Mouse (Mus musculus): ENCODE data around the gene Wdr90. TPM values are rescaled to one million over a fixed set of nuclear protein-coding genes. Genes with fewer than 3 reads are reported as not detected.

Gene Wdr90
- polyA plus RNA-seq, 1 experiment from 2014 or later: 13.1 TPM

GRCm38 (mm10) chr17:25842509-25842908 is 18.8 kb downstream of the Wdr90 start:
- Histone ChIP-seq H3K36me3 (ENCODE audit: control insufficient read depth, insufficient read depth, low read length) (peaks cover 40% of the 10 kb centered on the region), H3K9me3 (ENCODE audit: control insufficient read depth, low read length) (no peaks in the 10 kb centered on the region), H3K27me3 (replicated peaks; ENCODE audit: control insufficient read depth, insufficient read depth, low read length) (no peaks in the 10 kb centered on the region), H3K4me2 (ENCODE audit: low read length) (no peak overlapping the region), H3K4me1 (ENCODE audit: control insufficient read depth, insufficient read depth, low read depth, low read length) (peaks cover 23% of the 10 kb centered on the region), H3K4me3 (ENCODE audit: low read length) (no peak overlapping the region), H3K27ac (ENCODE audit: low read depth, low read length) (no peak overlapping the region), H3K9ac (ENCODE audit: low read depth, low read length) (no peak overlapping the region)
- 80% methylated on average over 3 of the region's 3 CpGs for WGBS
- ATAC-seq: no peak

- Histone ChIP-seq H3K36me3 (ENCODE audit: control insufficient read depth, insufficient read depth, low read length) (peaks cover 40% of the 10 kb centered on the region), H3K9ac (ENCODE audit: low read depth, low read length) (no peak within 1 kb of the TSS; the same call in 1 of the 2 replicates)
- WGBS: 96% methylated on average over 22 of the region's 22 CpGs
Measured at GRCm38 (mm10) chr17:25841117-25841880, 20.0 kb downstream of the Wdr90 start, which contains the start of gene Gm20683. TSS of gene Gm20683 (minus strand) at chr17:25841763.

GRCm38 (mm10) chr17:25840519-25840918 is 20.8 kb downstream of the Wdr90 start:
- no peak for ATAC-seq
- peaks cover 38% of the 10 kb centered on the region for H3K36me3 ChIP-seq (ENCODE audit: control insufficient read depth, insufficient read depth, low read length)
- H3K4me2 ChIP-seq (ENCODE audit: low read length): no peak overlapping the region
- H3K9ac ChIP-seq (ENCODE audit: low read depth, low read length): no peak overlapping the region
- H3K27me3 ChIP-seq (replicated peaks; ENCODE audit: control insufficient read depth, insufficient read depth, low read length): no peaks in the 10 kb centered on the region
- H3K27ac ChIP-seq (ENCODE audit: low read depth, low read length): no peak overlapping the region
- H3K4me3 ChIP-seq (ENCODE audit: low read length): no peak overlapping the region
- H3K4me1 ChIP-seq (ENCODE audit: control insufficient read depth, insufficient read depth, low read depth, low read length): peaks cover 42% of the 10 kb centered on the region
- 98% methylated on average over 6 of the region's 6 CpGs for WGBS
- no peaks in the 10 kb centered on the region for H3K9me3 ChIP-seq (ENCODE audit: control insufficient read depth, low read length)

More at GRCm38 (mm10) chr17:25841117-25841880, 20.0 kb downstream of the Wdr90 start, which contains the start of gene Gm20683:
- peaks cover 34% of the 10 kb centered on the region for H3K4me1 ChIP-seq (ENCODE audit: control insufficient read depth, insufficient read depth, low read depth, low read length)
- H3K9me3 ChIP-seq (ENCODE audit: control insufficient read depth, low read length): no peaks in the 10 kb centered on the region
- no peak within 1 kb of the TSS for H3K4me2 ChIP-seq (ENCODE audit: low read length)
- no peak within 1 kb of the TSS for H3K27ac ChIP-seq (ENCODE audit: low read depth, low read length)
- no peak for ATAC-seq
- H3K4me3 ChIP-seq (ENCODE audit: low read length): no peak within 1 kb of the TSS
- no peaks in the 10 kb centered on the region for H3K27me3 ChIP-seq (replicated peaks; ENCODE audit: control insufficient read depth, insufficient read depth, low read length)

- ATAC-seq: no peak
- no peak overlapping the region for H3K9ac ChIP-seq (ENCODE audit: low read depth, low read length)
- peaks cover 46% of the 10 kb centered on the region for H3K4me1 ChIP-seq (ENCODE audit: control insufficient read depth, insufficient read depth, low read depth, low read length)
- H3K4me3 ChIP-seq (ENCODE audit: low read length): no peak overlapping the region
- no peak overlapping the region for H3K4me2 ChIP-seq (ENCODE audit: low read length)
- peaks cover 40% of the 10 kb centered on the region for H3K36me3 ChIP-seq (ENCODE audit: control insufficient read depth, insufficient read depth, low read length)
- no peak overlapping the region for H3K27ac ChIP-seq (ENCODE audit: low read depth, low read length)
- WGBS: 84% methylated on average over 14 of the region's 14 CpGs
- no peaks in the 10 kb centered on the region for H3K27me3 ChIP-seq (replicated peaks; ENCODE audit: control insufficient read depth, insufficient read depth, low read length)
- H3K9me3 ChIP-seq (ENCODE audit: control insufficient read depth, low read length): no peaks in the 10 kb centered on the region
Measured at GRCm38 (mm10) chr17:25839455-25840235, 21.7 kb downstream of the Wdr90 start.

- 85% methylated on average over 4 of the region's 4 CpGs for WGBS
- no peaks in the 10 kb centered on the region for H3K9me3 ChIP-seq (ENCODE audit: control insufficient read depth, low read length)
- ATAC-seq: no peak
- H3K27me3 ChIP-seq (replicated peaks; ENCODE audit: control insufficient read depth, insufficient read depth, low read length): no peaks in the 10 kb centered on the region
- H3K27ac ChIP-seq (ENCODE audit: low read depth, low read length): no peak overlapping the region
- peaks cover 40% of the 10 kb centered on the region for H3K36me3 ChIP-seq (ENCODE audit: control insufficient read depth, insufficient read depth, low read length)
- H3K4me1 ChIP-seq (ENCODE audit: control insufficient read depth, insufficient read depth, low read depth, low read length): peaks cover 52% of the 10 kb centered on the region
- H3K4me2 ChIP-seq (ENCODE audit: low read length): no peak overlapping the region
- no peak overlapping the region for H3K9ac ChIP-seq (ENCODE audit: low read depth, low read length)
- H3K4me3 ChIP-seq (ENCODE audit: low read length): no peak overlapping the region
Measured at GRCm38 (mm10) chr17:25838904-25839303, 22.4 kb downstream of the Wdr90 start.

- H3K27me3 ChIP-seq (replicated peaks; ENCODE audit: control insufficient read depth, insufficient read depth, low read length): no peaks in the 10 kb centered on the region
- H3K4me3 ChIP-seq (ENCODE audit: low read length): no peak overlapping the region
- peak overlapping the region; percentile 92 for H3K9ac ChIP-seq (ENCODE audit: low read depth, low read length)
- no peaks in the 10 kb centered on the region for H3K9me3 ChIP-seq (ENCODE audit: control insufficient read depth, low read length)
- ATAC-seq: no peak
- H3K4me2 ChIP-seq (ENCODE audit: low read length): peak overlapping the region; percentile 85
- WGBS: 7% methylated on average over 3 of the region's 3 CpGs
- peaks cover 40% of the 10 kb centered on the region for H3K36me3 ChIP-seq (ENCODE audit: control insufficient read depth, insufficient read depth, low read length)
- peak overlapping the region; percentile 93 for H3K27ac ChIP-seq (ENCODE audit: low read depth, low read length)
- peaks cover 46% of the 10 kb centered on the region for H3K4me1 ChIP-seq (ENCODE audit: control insufficient read depth, insufficient read depth, low read depth, low read length)
Measured at GRCm38 (mm10) chr17:25837533-25837932, 23.8 kb downstream of the Wdr90 start.

- peak; percentile 52 for ATAC-seq
- Histone ChIP-seq H3K4me3 (ENCODE audit: low read length) (peak within 1 kb of the TSS; percentile 55), H3K9me3 (ENCODE audit: control insufficient read depth, low read length) (no peaks in the 10 kb centered on the region), H3K4me1 (ENCODE audit: control insufficient read depth, insufficient read depth, low read depth, low read length) (peaks cover 47% of the 10 kb centered on the region), H3K36me3 (ENCODE audit: control insufficient read depth, insufficient read depth, low read length) (peaks cover 35% of the 10 kb centered on the region), H3K27ac (ENCODE audit: low read depth, low read length) (peak within 1 kb of the TSS; percentile 93), H3K27me3 (replicated peaks; ENCODE audit: control insufficient read depth, insufficient read depth, low read length) (no peaks in the 10 kb centered on the region), H3K9ac (ENCODE audit: low read depth, low read length) (peak within 1 kb of the TSS; percentile 92), H3K4me2 (ENCODE audit: low read length) (peak within 1 kb of the TSS; percentile 85)
- WGBS: under 1% methylated on average over 29 of the region's 29 CpGs
Measured at GRCm38 (mm10) chr17:25837076-25837410, 24.3 kb downstream of the Wdr90 start, which contains the start of gene Rhbdl1. TSS of gene Rhbdl1 (minus strand) at chr17:25837295.

- peak overlapping the region; percentile 85 for H3K4me2 ChIP-seq (ENCODE audit: low read length)
- ATAC-seq: no peak; the same call in 1 of the 2 replicates
- WGBS: 19% methylated on average over 23 of the region's 23 CpGs
- H3K27me3 ChIP-seq (replicated peaks; ENCODE audit: control insufficient read depth, insufficient read depth, low read length): no peaks in the 10 kb centered on the region
- H3K4me1 ChIP-seq (ENCODE audit: control insufficient read depth, insufficient read depth, low read depth, low read length): peaks cover 53% of the 10 kb centered on the region
- H3K36me3 ChIP-seq (ENCODE audit: control insufficient read depth, insufficient read depth, low read length): peaks cover 30% of the 10 kb centered on the region
- H3K9me3 ChIP-seq (ENCODE audit: control insufficient read depth, low read length): no peaks in the 10 kb centered on the region
- H3K4me3 ChIP-seq (ENCODE audit: low read length): peak overlapping the region; percentile 55
- H3K27ac ChIP-seq (ENCODE audit: low read depth, low read length): peak overlapping the region; percentile 93
- peak overlapping the region; percentile 92 for H3K9ac ChIP-seq (ENCODE audit: low read depth, low read length)
Measured at GRCm38 (mm10) chr17:25836397-25837075, 24.8 kb downstream of the Wdr90 start.
